Mouse (Mus musculus) hindbrain, embryonic 11.5 days (tissue): ENCODE results near the gene Ankrd27. TPM values are rescaled to one million over a fixed set of nuclear protein-coding genes. Genes with fewer than 3 reads are reported as not detected.

ENCODE experiments used
- ATAC-seq: fragments of 200-750 bp; cut with Nextera tagmentation; 2 replicates; pipeline ENCODE4 v1.8.0; 2017; ENCODE audit warnings: mild to moderate bottlenecking, moderate TSS enrichment, moderate library complexity; ENCODE audit not compliant: low FRiP score
- DNase-seq: peaks from one replicate; pipeline ENCODE4 v3.0.0-alpha.2; 2015; ENCODE audit warnings: low spot score
- H3K27ac ChIP-seq: fragments of 300-500 bp; sonication (generic); 2 replicates; pipeline ENCODE4 v1.5.1; 2014; ENCODE audit warnings: mild to moderate bottlenecking, low read depth, low read length
- H3K27me3 ChIP-seq: fragments of 300-500 bp; sonication (generic); 2 replicates; pipeline ENCODE4 v1.6.1; 2014; ENCODE audit warnings: mild to moderate bottlenecking, low read length, moderate library complexity, mixed read lengths; ENCODE audit not compliant: control insufficient read depth, insufficient read depth
- H3K36me3 ChIP-seq: fragments of 300-500 bp; sonication (generic); 2 replicates; pipeline ENCODE4 v1.6.1; 2014; ENCODE audit warnings: mild to moderate bottlenecking, low read length, moderate library complexity, mixed read lengths; ENCODE audit not compliant: control insufficient read depth, insufficient read depth
- H3K4me1 ChIP-seq: fragments of 300-500 bp; sonication (generic); replicated peaks from 2 replicates; pipeline ENCODE4 v1.6.1; 2014; ENCODE audit warnings: low read length, mixed read lengths; ENCODE audit not compliant: control insufficient read depth, insufficient read depth
- H3K4me2 ChIP-seq: fragments of 300-500 bp; sonication (generic); replicated peaks from 2 replicates; pipeline ENCODE4 v1.6.1; 2014; ENCODE audit warnings: mild to moderate bottlenecking, low read depth, low read length
- H3K4me3 ChIP-seq: fragments of 300-500 bp; sonication (generic); 2 replicates; pipeline ENCODE4 v1.5.1; 2014; ENCODE audit warnings: low read depth, low read length
- H3K9ac ChIP-seq: fragments of 300-500 bp; sonication (generic); 2 replicates; pipeline ENCODE4 v1.6.1; 2014; ENCODE audit warnings: low read depth, low read length
- H3K9me3 ChIP-seq: fragments of 300-500 bp; sonication (generic); 2 replicates; pipeline ENCODE4 v1.6.1; 2016; ENCODE audit warnings: low read length; ENCODE audit not compliant: control insufficient read depth
- WGBS: fragments of 180-500 bp; shearing (Covaris S2); extraction: QIAGEN DNeasy Blood & Tissue Kit; methylation state at CpG from one replicate; pipeline ENCODE4 v1.1.7; 2014; 5-methylcytosine and 5-hydroxymethylcytosine counted together
- polyA plus RNA-seq: library from polyadenylated mRNA; unstranded; fragments of >200 nt; fragmentation: Nextera tagmentation; extraction: Ambion mirVana; gene quantifications from 2 replicates; pipeline ENCODE4 v1.2.1, GENCODE M21; 2014

Gene Ankrd27
- polyA plus RNA-seq, 1 experiment from 2014 or later = 24.3 TPM

GRCm38 (mm10) chr7:35640072-35640471, 54.0 kb downstream of the Ankrd27 start:
- 90% methylated on average over 6 of the region's 6 CpGs for WGBS
- Histone ChIP-seq H3K27me3 (no peaks in the 10 kb centered on the region), H3K9me3 (no peaks in the 10 kb centered on the region), H3K36me3 (peaks cover 7% of the 10 kb centered on the region; the same call in 1 of the 2 replicates), H3K27ac (no peak overlapping the region), H3K4me3 (no peak overlapping the region), H3K9ac (no peak overlapping the region), H3K4me2 (no peak overlapping the region), H3K4me1 (no peaks in the 10 kb centered on the region)
- ATAC-seq (no peak), DNase-seq (no peak)

GRCm38 (mm10) chr7:35646317-35647081, 60.5 kb downstream of the Ankrd27 start:
- Histone ChIP-seq H3K36me3 (no peaks in the 10 kb centered on the region; the same call in 1 of the 2 replicates), H3K9me3 (no peaks in the 10 kb centered on the region), H3K27me3 (no peaks in the 10 kb centered on the region), H3K4me3 (peak overlapping the region; percentile 94), H3K27ac (peak overlapping the region; percentile 76), H3K4me1 (no peaks in the 10 kb centered on the region), H3K9ac (peak overlapping the region; percentile 90), H3K4me2 (peak overlapping the region; percentile 54)
- ATAC-seq = peak; percentile 47; the same call in 1 of the 2 replicates
- DNase-seq = peak; percentile 62
- WGBS = 12% methylated on average over 34 of the region's 34 CpGs

DNA sequence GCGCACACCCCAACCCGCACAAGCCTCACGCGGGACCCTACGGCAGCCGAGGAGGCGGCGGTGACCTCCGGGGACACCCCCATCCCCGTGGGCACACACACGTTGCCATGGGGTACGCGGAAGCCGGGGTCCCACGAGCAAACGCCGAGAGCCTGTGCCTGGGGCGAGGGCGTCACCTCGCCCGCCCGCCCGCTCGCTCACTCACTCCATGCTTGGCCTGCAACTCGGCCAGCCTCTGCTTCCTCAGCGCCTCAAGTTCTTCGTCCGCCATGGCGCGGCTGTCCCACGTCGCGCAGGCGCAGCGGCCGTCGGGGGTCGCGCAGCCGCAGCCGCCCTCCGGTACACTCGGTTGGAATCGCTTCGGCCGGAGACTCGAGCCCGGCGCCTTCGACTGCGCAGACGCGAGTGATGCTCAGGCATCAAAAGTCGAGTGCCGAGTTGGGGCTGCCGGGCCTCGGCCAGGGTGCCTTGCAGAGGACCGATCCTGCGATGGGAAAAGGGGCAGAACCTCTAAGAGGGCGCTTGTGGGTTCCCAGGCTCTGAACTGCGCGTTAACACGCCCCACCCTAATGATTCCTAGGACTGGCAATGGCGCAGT, 61.2 kb downstream of the Ankrd27 start, which contains the start of gene Pdcd5:
Gene Pdcd5, minus strand, starts transcription at position 421 of the 598 bp plus-strand sequence.
- peak; percentile 90 for ATAC-seq
- H3K4me2 ChIP-seq = peak within 1 kb of the TSS; percentile 54
- WGBS = under 1% methylated on average over 56 of the region's 64 CpGs
- no peaks in the 10 kb centered on the region for H3K36me3 ChIP-seq
- no peaks in the 10 kb centered on the region for H3K9me3 ChIP-seq
- peak within 1 kb of the TSS; percentile 94 for H3K4me3 ChIP-seq
- no peaks in the 10 kb centered on the region for H3K27me3 ChIP-seq
- peak within 1 kb of the TSS; percentile 76 for H3K27ac ChIP-seq
- peak within 1 kb of the TSS; percentile 90 for H3K9ac ChIP-seq
- no peaks in the 10 kb centered on the region for H3K4me1 ChIP-seq
- peak; percentile 99 for DNase-seq

DNA sequence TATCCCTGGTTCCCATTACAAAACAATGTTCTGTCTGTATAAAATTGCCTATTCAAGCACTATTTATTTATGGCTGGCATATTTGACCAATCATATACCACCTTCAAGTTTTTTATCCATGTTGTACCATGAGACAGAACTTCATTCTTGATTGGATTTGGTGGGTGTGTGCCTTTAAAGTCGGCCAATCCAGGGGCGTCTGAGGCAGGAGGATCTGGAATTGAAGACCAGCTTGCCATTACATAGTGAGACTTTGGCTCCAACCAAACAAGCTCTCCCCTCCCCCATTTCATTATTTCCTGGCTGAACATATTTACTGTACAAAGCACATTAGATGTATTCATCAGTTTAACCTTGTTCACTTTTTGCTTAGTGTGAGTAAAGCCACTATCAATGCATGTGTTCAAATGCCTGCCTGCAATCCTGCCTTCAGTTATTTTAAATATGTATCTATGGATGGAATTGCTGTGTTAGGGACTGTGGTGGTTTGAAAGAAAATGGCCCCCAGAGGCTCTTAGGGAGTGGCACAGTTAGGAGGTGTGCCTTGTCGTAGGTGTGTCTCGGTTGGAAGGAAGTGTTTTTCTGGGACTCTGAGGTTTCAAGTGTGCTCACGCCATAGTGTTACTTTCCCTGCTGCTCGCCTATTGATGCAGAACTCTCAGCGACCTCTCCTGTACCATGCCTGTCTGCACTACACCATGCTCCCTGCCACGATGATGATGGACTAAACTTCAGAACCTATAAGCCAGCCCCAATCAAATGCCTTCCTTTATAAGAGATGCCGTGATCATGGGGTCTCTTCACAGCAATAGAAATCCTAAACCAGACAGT, 62.4 kb downstream of the Ankrd27 start:
- Histone ChIP-seq H3K4me2 (no peak overlapping the region), H3K4me1 (no peaks in the 10 kb centered on the region), H3K27ac (no peak overlapping the region), H3K9ac (no peak overlapping the region), H3K27me3 (no peaks in the 10 kb centered on the region), H3K4me3 (no peak overlapping the region), H3K9me3 (no peaks in the 10 kb centered on the region), H3K36me3 (no peaks in the 10 kb centered on the region)
- 69% methylated on average over 9 of the region's 9 CpGs for WGBS
- DNase-seq = no peak
- no peak for ATAC-seq

GRCm38 (mm10) chr7:35649071-35649470, 63.0 kb downstream of the Ankrd27 start:
- no peak for DNase-seq
- 0 out of 2 replicates have a peak, but pooled peaks have one; percentile 6 for ATAC-seq
- Histone ChIP-seq H3K4me2 (no peak overlapping the region), H3K4me3 (no peak overlapping the region), H3K9ac (no peak overlapping the region), H3K4me1 (no peaks in the 10 kb centered on the region), H3K27me3 (no peaks in the 10 kb centered on the region), H3K36me3 (no peaks in the 10 kb centered on the region), H3K9me3 (no peaks in the 10 kb centered on the region), H3K27ac (no peak overlapping the region)
- WGBS = 52% methylated on average over 3 of the region's 3 CpGs

- Histone ChIP-seq H3K4me1 (no peaks in the 10 kb centered on the region), H3K27me3 (no peaks in the 10 kb centered on the region), H3K4me2 (no peak overlapping the region), H3K9ac (no peak overlapping the region), H3K36me3 (no peaks in the 10 kb centered on the region), H3K4me3 (no peak overlapping the region), H3K27ac (no peak overlapping the region), H3K9me3 (no peaks in the 10 kb centered on the region)
- ATAC-seq = no peak
- 72% methylated on average over 11 of the region's 11 CpGs for WGBS
- DNase-seq = no peak
Measured at GRCm38 (mm10) chr7:35650716-35651410, 64.8 kb downstream of the Ankrd27 start.

GRCm38 (mm10) chr7:35651583-35652270, 65.7 kb downstream of the Ankrd27 start:
- 81% methylated on average over 10 of the region's 10 CpGs for WGBS
- ATAC-seq = no peak

DNA sequence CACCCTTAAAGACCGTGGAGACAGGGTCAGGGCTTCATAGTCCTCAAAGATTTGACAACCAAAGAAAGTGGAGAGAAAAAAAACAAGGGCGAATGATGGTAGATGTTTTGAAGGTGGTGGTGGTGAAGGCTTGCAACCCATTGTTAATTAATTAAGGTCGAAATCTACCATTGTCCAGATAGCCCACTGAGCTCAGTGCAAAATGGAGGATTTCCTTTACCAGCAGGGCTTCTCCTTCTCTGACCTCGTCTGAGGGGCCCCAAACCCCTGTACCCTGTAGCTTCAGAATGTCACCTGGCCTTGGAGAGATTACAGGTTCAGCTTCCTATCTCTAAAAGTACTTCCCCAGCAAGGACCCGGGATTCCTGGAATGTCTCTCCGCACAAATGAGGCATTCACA, 71.8 kb downstream of the Ankrd27 start:
- Histone ChIP-seq H3K36me3 (no peaks in the 10 kb centered on the region), H3K27me3 (no peaks in the 10 kb centered on the region), H3K4me3 (no peak overlapping the region), H3K4me2 (no peak overlapping the region), H3K4me1 (no peaks in the 10 kb centered on the region), H3K9ac (no peak overlapping the region), H3K27ac (no peak overlapping the region), H3K9me3 (no peaks in the 10 kb centered on the region)
- 39% methylated on average over 6 of the region's 6 CpGs for WGBS
- no peak for DNase-seq
- no peak for ATAC-seq

More at GRCm38 (mm10) chr7:35651583-35652270, 65.7 kb downstream of the Ankrd27 start:
- Histone ChIP-seq H3K4me3 (no peak overlapping the region), H3K4me1 (no peaks in the 10 kb centered on the region), H3K9me3 (no peaks in the 10 kb centered on the region), H3K27ac (no peak overlapping the region), H3K36me3 (no peaks in the 10 kb centered on the region), H3K4me2 (no peak overlapping the region), H3K27me3 (no peaks in the 10 kb centered on the region), H3K9ac (no peak overlapping the region)
- DNase-seq = no peak
